Mouse (Mus musculus): ENCODE results near the gene Wdr90. TPM values are rescaled to one million over a fixed set of nuclear protein-coding genes. Genes with fewer than 3 reads are reported as not detected.
A peak's percentile ranks its signal among the peaks of the same experiment; 100 is the strongest.

Gene Wdr90
- polyA plus RNA-seq, 1 experiment from 2014 or later, result 1.5 TPM

GRCm38 (mm10) chr17:25834595-25835222 is 26.6 kb downstream of the Wdr90 start:
- Histone ChIP-seq H3K36me3 (ENCODE audit: inconsistent target) (peaks cover 26% of the 10 kb centered on the region), H3K79me2 (ENCODE audit: inconsistent target) (peaks cover 57% of the 10 kb centered on the region), H3K27ac (peak overlapping the region; percentile 92; the same call in 1 of the 2 replicates), H3K4me3 (ENCODE audit: inconsistent target) (peak overlapping the region; percentile 67; the same call in 1 of the 2 replicates)
- 94% methylated on average over 12 of the region's 12 CpGs for WGBS (ENCODE audit: missing documents)

GRCm38 (mm10) chr17:25833961-25834594 is 27.2 kb downstream of the Wdr90 start:
- Histone ChIP-seq H3K4me3 (ENCODE audit: inconsistent target) (peak overlapping the region; percentile 67), H3K36me3 (ENCODE audit: inconsistent target) (peaks cover 20% of the 10 kb centered on the region; the same call in 1 of the 2 replicates), H3K27ac (peak overlapping the region; percentile 92), H3K79me2 (ENCODE audit: inconsistent target) (peaks cover 63% of the 10 kb centered on the region)
- 60% methylated on average over 6 of the region's 6 CpGs for WGBS (ENCODE audit: missing documents)

GRCm38 (mm10) chr17:25833291-25833663 is 28.0 kb downstream of the Wdr90 start, which contains the start of gene Stub1:
Gene Stub1 (minus strand): TSS chr17:25833404.
- peak within 1 kb of the TSS; percentile 77 for H3K4me3 ChIP-seq (ENCODE audit: inconsistent target)
- 2% methylated on average over 23 of the region's 24 CpGs for WGBS (ENCODE audit: missing documents)
- peaks cover 65% of the 10 kb centered on the region for H3K79me2 ChIP-seq (ENCODE audit: inconsistent target)
- peaks cover 14% of the 10 kb centered on the region; the same call in 1 of the 2 replicates for H3K36me3 ChIP-seq (ENCODE audit: inconsistent target)
- peak within 1 kb of the TSS; percentile 92 for H3K27ac ChIP-seq

GRCm38 (mm10) chr17:25832436-25833290 is 28.6 kb downstream of the Wdr90 start:
- peaks cover 65% of the 10 kb centered on the region for H3K79me2 ChIP-seq (ENCODE audit: inconsistent target)
- peak overlapping the region; percentile 77 for H3K4me3 ChIP-seq (ENCODE audit: inconsistent target)

GRCm38 (mm10) chr17:25831451-25832281 is 29.6 kb downstream of the Wdr90 start:
- Histone ChIP-seq H3K36me3 (ENCODE audit: inconsistent target) (peaks cover 15% of the 10 kb centered on the region; the same call in 1 of the 2 replicates), H3K79me2 (ENCODE audit: inconsistent target) (peaks cover 65% of the 10 kb centered on the region), H3K4me3 (ENCODE audit: inconsistent target) (peak overlapping the region; percentile 77), H3K27ac (peak overlapping the region; percentile 69)
- 49% methylated on average over 21 of the region's 21 CpGs for WGBS (ENCODE audit: missing documents)

More at GRCm38 (mm10) chr17:25832436-25833290, 28.6 kb downstream of the Wdr90 start:
- WGBS (ENCODE audit: missing documents), result under 1% methylated on average over 68 of the region's 77 CpGs
- H3K27ac ChIP-seq, result peak overlapping the region; percentile 92
- peaks cover 8% of the 10 kb centered on the region; the same call in 1 of the 2 replicates for H3K36me3 ChIP-seq (ENCODE audit: inconsistent target)

- 93% methylated on average over 14 of the region's 14 CpGs for WGBS (ENCODE audit: missing documents)
- Histone ChIP-seq H3K36me3 (ENCODE audit: inconsistent target) (peaks cover 22% of the 10 kb centered on the region; the same call in 1 of the 2 replicates), H3K27ac (no peak overlapping the region), H3K79me2 (ENCODE audit: inconsistent target) (peaks cover 59% of the 10 kb centered on the region), H3K4me3 (ENCODE audit: inconsistent target) (no peak overlapping the region; the same call in 1 of the 2 replicates)
These were observed 30.4 kb downstream of the Wdr90 start for GRCm38 (mm10) chr17:25830806-25831431.

- peaks cover 59% of the 10 kb centered on the region for H3K79me2 ChIP-seq (ENCODE audit: inconsistent target)
- no peak overlapping the region for H3K27ac ChIP-seq
- no peak overlapping the region for H3K4me3 ChIP-seq (ENCODE audit: inconsistent target)
- WGBS (ENCODE audit: missing documents), result 94% methylated on average over 4 of the region's 4 CpGs
- H3K36me3 ChIP-seq (ENCODE audit: inconsistent target), result peaks cover 26% of the 10 kb centered on the region; the same call in 1 of the 2 replicates
These were observed 31.0 kb downstream of the Wdr90 start for GRCm38 (mm10) chr17:25830200-25830753.

- H3K27ac ChIP-seq, result peak overlapping the region; percentile 62
- H3K79me2 ChIP-seq (ENCODE audit: inconsistent target), result peaks cover 59% of the 10 kb centered on the region
- 52% methylated on average over 8 of the region's 8 CpGs for WGBS (ENCODE audit: missing documents)
- H3K4me3 ChIP-seq (ENCODE audit: inconsistent target), result peak overlapping the region; percentile 64
- peaks cover 26% of the 10 kb centered on the region; the same call in 1 of the 2 replicates for H3K36me3 ChIP-seq (ENCODE audit: inconsistent target)
These were observed 31.7 kb downstream of the Wdr90 start for GRCm38 (mm10) chr17:25829558-25830017.

GRCm38 (mm10) chr17:25828712-25829557 is 32.4 kb downstream of the Wdr90 start, which contains the start of gene Jmjd8:
Gene Jmjd8 (plus strand): TSS chr17:25828867.
- Histone ChIP-seq H3K36me3 (ENCODE audit: inconsistent target) (peaks cover 26% of the 10 kb centered on the region; the same call in 1 of the 2 replicates), H3K79me2 (ENCODE audit: inconsistent target) (peaks cover 59% of the 10 kb centered on the region), H3K4me3 (ENCODE audit: inconsistent target) (peak within 1 kb of the TSS; percentile 64), H3K27ac (peak within 1 kb of the TSS; percentile 62)
- under 1% methylated on average over 32 of the region's 32 CpGs for WGBS (ENCODE audit: missing documents)

- peaks cover 59% of the 10 kb centered on the region for H3K79me2 ChIP-seq (ENCODE audit: inconsistent target)
- peaks cover 26% of the 10 kb centered on the region; the same call in 1 of the 2 replicates for H3K36me3 ChIP-seq (ENCODE audit: inconsistent target)
- H3K27ac ChIP-seq, result no peak overlapping the region
- H3K4me3 ChIP-seq (ENCODE audit: inconsistent target), result peak overlapping the region; percentile 64; the same call in 1 of the 2 replicates
- WGBS (ENCODE audit: missing documents), result 92% methylated on average over 8 of the region's 8 CpGs
These were observed 33.1 kb downstream of the Wdr90 start for GRCm38 (mm10) chr17:25828223-25828594.

GRCm38 (mm10) chr17:25827546-25828222 is 33.6 kb downstream of the Wdr90 start:
- H3K36me3 ChIP-seq (ENCODE audit: inconsistent target), result peaks cover 26% of the 10 kb centered on the region; the same call in 1 of the 2 replicates
- H3K4me3 ChIP-seq (ENCODE audit: inconsistent target), result no peak overlapping the region
- H3K79me2 ChIP-seq (ENCODE audit: inconsistent target), result peaks cover 59% of the 10 kb centered on the region
- 90% methylated on average over 19 of the region's 22 CpGs for WGBS (ENCODE audit: missing documents)
- H3K27ac ChIP-seq, result no peak overlapping the region

GRCm38 (mm10) chr17:25827011-25827410 is 34.3 kb downstream of the Wdr90 start:
- Histone ChIP-seq H3K36me3 (ENCODE audit: inconsistent target) (peaks cover 26% of the 10 kb centered on the region; the same call in 1 of the 2 replicates), H3K79me2 (ENCODE audit: inconsistent target) (peaks cover 55% of the 10 kb centered on the region), H3K27ac (no peak overlapping the region), H3K4me3 (ENCODE audit: inconsistent target) (no peak overlapping the region)
- 98% methylated on average over 13 of the region's 13 CpGs for WGBS (ENCODE audit: missing documents)
